Mouse (Mus musculus) megakaryocyte, embryonic 14.5 days (primary cell): ENCODE measurements at regions not wholly inside any gene's neighbourhood (a gene's known extent, or its start where the extent isn't known, plus 50 kb on each side); places are given as distances from the start of the nearest gene placed in this dataset.

Source experiments
- H3K27me3 ChIP-seq: replicated peaks from 2 replicates; pipeline ENCODE3; 2012; ENCODE audit warnings: inconsistent platforms
- H3K36me3 ChIP-seq: replicated peaks from 2 replicates; pipeline ENCODE3; 2012; ENCODE audit warnings: low read length, inconsistent platforms, mixed read lengths
- H3K4me1 ChIP-seq: 2 replicates; pipeline ENCODE4 v1.6.1; 2012; ENCODE audit warnings: inconsistent platforms
- H3K4me3 ChIP-seq: replicated peaks from 2 replicates; pipeline ENCODE3; 2012; ENCODE audit warnings: moderate library complexity, mild to moderate bottlenecking, inconsistent platforms
- H3K9me3 ChIP-seq: 2 replicates; pipeline ENCODE4 v1.6.1; 2012; ENCODE audit warnings: inconsistent platforms
- FLI1 ChIP-seq: IDR thresholded peaks from 2 replicates; pipeline ENCODE4 v1.6.1; 2012; ENCODE audit warnings: low read length, inconsistent platforms, mixed read lengths
- GATA1 ChIP-seq: IDR thresholded peaks from 3 replicates; pipeline ENCODE4 v1.6.1; 2012; ENCODE audit warnings: mixed read lengths, low read length, inconsistent platforms, borderline replicate concordance

DNA sequence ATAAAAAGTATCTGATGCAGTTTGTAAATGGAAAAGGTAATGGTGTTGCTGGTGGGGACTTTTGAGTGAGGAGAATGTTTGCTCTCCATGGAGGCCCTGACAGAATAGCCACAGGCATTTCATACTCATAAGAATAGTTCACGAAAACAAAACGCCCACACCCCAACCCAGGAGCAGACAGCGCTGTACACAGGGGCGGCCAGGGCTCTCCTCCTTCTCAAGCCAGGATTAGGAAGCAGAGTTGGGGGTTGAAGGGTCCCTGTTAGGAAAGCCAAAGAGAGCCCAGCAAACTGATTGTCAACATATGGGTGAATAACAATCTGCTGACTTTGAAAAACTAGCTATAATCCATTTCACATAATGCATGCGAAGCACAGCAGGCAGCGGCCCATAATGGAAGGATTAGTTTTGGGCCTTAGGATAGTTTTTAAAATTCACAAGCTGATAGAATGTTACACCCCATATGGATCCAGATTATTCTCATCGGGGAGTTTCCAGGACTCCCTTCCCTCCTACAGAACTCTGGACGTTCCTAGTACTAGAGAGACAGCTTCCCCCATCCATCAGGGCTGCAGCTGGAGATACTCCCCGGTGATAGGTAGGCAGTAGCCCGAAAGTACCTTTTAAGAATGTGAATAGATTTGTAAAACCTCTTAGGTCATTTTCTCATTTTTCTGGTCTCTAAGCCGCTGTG lies 50.6 kb upstream of the Kif2a start:
- no peaks in the 10 kb centered on the region for H3K36me3 ChIP-seq
- H3K4me3 ChIP-seq: no peak overlapping the region
- peaks cover 29% of the 10 kb centered on the region for H3K4me1 ChIP-seq
- no peaks in the 10 kb centered on the region for H3K9me3 ChIP-seq
- peaks cover 4% of the 10 kb centered on the region for H3K27me3 ChIP-seq
- TF ChIP-seq GATA1: no peak
- no peak for TF ChIP-seq FLI1
